Mouse (Mus musculus): ENCODE results near the gene Hirip3. TPM values are rescaled to one million over a fixed set of nuclear protein-coding genes. Genes with fewer than 3 reads are reported as not detected.
"Not testable (repeated sequence)": the region's sequence is repeated elsewhere in the genome, so short reads cannot be mapped to it uniquely, and the experiment has no call there.

Gene Hirip3
- polyA plus RNA-seq, 1 experiment from 2014 or later: 17.0 TPM

DNA sequence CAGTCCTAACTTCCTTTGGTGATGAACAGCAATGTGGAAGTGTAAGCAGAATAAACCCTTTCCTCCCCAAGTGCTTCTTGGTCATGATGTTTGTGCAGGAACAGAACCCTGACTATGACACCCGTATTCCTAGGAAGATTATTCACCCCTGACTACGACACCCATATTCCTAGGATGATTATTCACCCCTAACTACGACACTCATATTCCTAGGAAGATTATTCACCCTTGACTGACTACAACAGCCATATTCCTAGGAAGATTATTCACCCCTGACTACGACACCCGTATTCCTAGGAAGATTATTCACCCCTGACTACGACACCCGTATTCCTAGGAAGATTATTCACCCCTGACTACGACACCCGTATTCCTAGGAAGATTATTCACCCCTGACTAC lies 38.0 kb downstream of the Hirip3 start:
- H3K9ac ChIP-seq (ENCODE audit: low read depth, low read length): not testable (repeated sequence)

DNA sequence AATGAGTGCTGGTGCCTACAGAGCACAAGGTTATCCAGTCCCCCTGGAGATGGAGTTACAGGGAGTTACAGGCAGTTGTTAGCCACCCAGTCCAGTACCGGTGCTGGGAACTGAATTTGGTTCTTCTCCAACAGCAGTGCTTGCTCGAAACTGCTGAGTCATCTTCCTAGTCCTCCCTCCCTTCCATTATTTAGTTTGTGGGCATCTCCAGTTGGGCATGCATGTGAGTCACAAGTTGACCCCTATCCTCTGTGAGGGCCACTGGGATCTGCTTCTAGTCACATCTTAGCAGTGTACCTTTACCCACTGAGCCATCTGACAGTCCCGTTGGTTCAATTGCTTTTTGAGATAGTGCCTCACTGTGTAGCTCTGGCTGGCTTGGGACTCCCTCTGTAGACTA lies 43.8 kb downstream of the Hirip3 start:
- H3K4me3 ChIP-seq (ENCODE audit: low read depth, low read length): no peak overlapping the region
- H3K27ac ChIP-seq (ENCODE audit: low read depth, low read length): no peak overlapping the region
- no peak overlapping the region for H3K9ac ChIP-seq (ENCODE audit: low read depth, low read length)
- H3K4me2 ChIP-seq: no peak overlapping the region
- H3K4me1 ChIP-seq (ENCODE audit: control insufficient read depth, insufficient read depth, low read length): no peaks in the 10 kb centered on the region
- H3K9me3 ChIP-seq (replicated peaks; ENCODE audit: control insufficient read depth, low read length): no peaks in the 10 kb centered on the region
- 65% methylated on average over 3 of the region's 3 CpGs for WGBS (ENCODE audit: insufficient replicate concordance)
- ATAC-seq (replicated peaks; ENCODE audit: insufficient number of reproducible peaks, low FRiP score, low TSS enrichment): no peak
- H3K36me3 ChIP-seq (ENCODE audit: control insufficient read depth, insufficient read depth, low read length): no peaks in the 10 kb centered on the region
- no peaks in the 10 kb centered on the region for H3K27me3 ChIP-seq (ENCODE audit: control insufficient read depth, insufficient read depth, low read length)

More for the DNA sequence above, 38.0 kb downstream of the Hirip3 start:
- H3K4me2 ChIP-seq; H3K36me3 ChIP-seq (ENCODE audit: control insufficient read depth, insufficient read depth, low read length); H3K4me3 ChIP-seq (ENCODE audit: low read depth, low read length); H3K27me3 ChIP-seq (ENCODE audit: control insufficient read depth, insufficient read depth, low read length); ATAC-seq (replicated peaks; ENCODE audit: insufficient number of reproducible peaks, low FRiP score, low TSS enrichment); H3K9me3 ChIP-seq (replicated peaks; ENCODE audit: control insufficient read depth, low read length); H3K27ac ChIP-seq (ENCODE audit: low read depth, low read length): not testable (repeated sequence)
- WGBS (ENCODE audit: insufficient replicate concordance): 89% methylated on average over 6 of the region's 9 CpGs
- peaks cover 13% of the 10 kb centered on the region for H3K4me1 ChIP-seq (ENCODE audit: control insufficient read depth, insufficient read depth, low read length)

DNA sequence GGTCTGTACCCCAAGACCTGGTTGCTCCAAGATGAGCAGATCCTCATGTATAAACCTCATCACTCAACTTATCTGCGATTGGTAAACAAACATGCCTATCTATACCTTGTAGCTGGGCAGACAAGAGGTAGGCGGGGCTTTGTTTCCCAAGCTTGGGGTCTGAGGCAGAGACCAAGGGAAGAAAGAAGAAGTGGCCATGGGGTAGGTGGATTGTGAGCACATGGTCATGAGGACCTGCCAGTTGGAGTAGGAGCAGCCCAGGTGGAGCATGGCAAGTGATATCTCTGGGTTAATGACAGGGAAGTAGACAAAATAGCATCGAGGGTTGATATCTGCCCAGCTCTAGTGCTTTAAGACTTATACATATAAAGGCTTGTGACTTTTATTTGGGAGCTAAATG lies 53.1 kb downstream of the Hirip3 start:
- ATAC-seq (replicated peaks; ENCODE audit: insufficient number of reproducible peaks, low FRiP score, low TSS enrichment): no peak
- WGBS (ENCODE audit: insufficient replicate concordance): 71% methylated on average over 3 of the region's 3 CpGs
- H3K9ac ChIP-seq (ENCODE audit: low read depth, low read length): no peak overlapping the region
- H3K27me3 ChIP-seq (ENCODE audit: control insufficient read depth, insufficient read depth, low read length): no peaks in the 10 kb centered on the region; the same call in 1 of the 2 replicates
- H3K4me2 ChIP-seq: no peak overlapping the region
- H3K4me3 ChIP-seq (ENCODE audit: low read depth, low read length): no peak overlapping the region
- H3K9me3 ChIP-seq (replicated peaks; ENCODE audit: control insufficient read depth, low read length): no peaks in the 10 kb centered on the region
- no peak overlapping the region for H3K27ac ChIP-seq (ENCODE audit: low read depth, low read length)
- H3K4me1 ChIP-seq (ENCODE audit: control insufficient read depth, insufficient read depth, low read length): no peaks in the 10 kb centered on the region
- H3K36me3 ChIP-seq (ENCODE audit: control insufficient read depth, insufficient read depth, low read length): no peaks in the 10 kb centered on the region

Other genes starting within 250 kb of the Hirip3 start
- gene Nupr1, start 231.1 kb upstream of the Hirip3 start, polyA plus RNA-seq (2014; fragmentation: Nextera tagmentation; extraction: Ambion mirVana): 1.2 and 2.8 TPM in 2 replicates
- gene Sgf29, start 212.7 kb upstream of the Hirip3 start, polyA plus RNA-seq (2014; fragmentation: Nextera tagmentation; extraction: Ambion mirVana): 24.7 and 28.9 TPM in 2 replicates
- gene Sult1a1, start 185.5 kb upstream of the Hirip3 start, polyA plus RNA-seq (2014; fragmentation: Nextera tagmentation; extraction: Ambion mirVana): 2.4 and 2.5 TPM in 2 replicates
- 120 and 126 TPM in 2 replicates for gene Bola2, start 166.6 kb upstream of the Hirip3 start, polyA plus RNA-seq (2014; fragmentation: Nextera tagmentation; extraction: Ambion mirVana)
- 6.1 and 6.7 TPM in 2 replicates for gene Slx1b, start 166.2 kb upstream of the Hirip3 start, polyA plus RNA-seq (2014; fragmentation: Nextera tagmentation; extraction: Ambion mirVana)
- gene Coro1a, start 154.2 kb upstream of the Hirip3 start, polyA plus RNA-seq (2014; fragmentation: Nextera tagmentation; extraction: Ambion mirVana): 13.1 and 13.8 TPM in 2 replicates
- 48.2 and 52.1 TPM in 2 replicates for gene Mapk3, start 102.4 kb upstream of the Hirip3 start, polyA plus RNA-seq (2014; fragmentation: Nextera tagmentation; extraction: Ambion mirVana)
- gene Gdpd3, start 95.6 kb upstream of the Hirip3 start, polyA plus RNA-seq (2014; fragmentation: Nextera tagmentation; extraction: Ambion mirVana): 0.92 and 1.4 TPM in 2 replicates
- 79.6 and 84.9 TPM in 2 replicates for gene Ypel3, start 85.0 kb upstream of the Hirip3 start, polyA plus RNA-seq (2014; fragmentation: Nextera tagmentation; extraction: Ambion mirVana)
- 0.31 and 0.45 TPM in 2 replicates for gene Tbx6, start 80.5 kb upstream of the Hirip3 start, polyA plus RNA-seq (2014; fragmentation: Nextera tagmentation; extraction: Ambion mirVana)
- gene Ppp4c, start 69.5 kb upstream of the Hirip3 start, polyA plus RNA-seq (2014; fragmentation: Nextera tagmentation; extraction: Ambion mirVana): 204 and 213 TPM in 2 replicates
- gene Fam57b, start 64.3 kb upstream of the Hirip3 start, polyA plus RNA-seq (2014; fragmentation: Nextera tagmentation; extraction: Ambion mirVana): 0.40 and 0.41 TPM in 2 replicates
- not detected in 2 replicates for gene 4930451I11Rik, start 30.3 kb upstream of the Hirip3 start, polyA plus RNA-seq (2014; fragmentation: Nextera tagmentation; extraction: Ambion mirVana)
- gene Doc2a, start 14.6 kb upstream of the Hirip3 start, polyA plus RNA-seq (2014; fragmentation: Nextera tagmentation; extraction: Ambion mirVana): 0.17 and 0.96 TPM in 2 replicates
- 69.8 and 76.1 TPM in 2 replicates for gene Ino80e, start 405 bp downstream of the Hirip3 start, polyA plus RNA-seq (2014; fragmentation: Nextera tagmentation; extraction: Ambion mirVana)
- gene Taok2, start 22.7 kb downstream of the Hirip3 start, polyA plus RNA-seq (2014; fragmentation: Nextera tagmentation; extraction: Ambion mirVana): 19.4 and 25.9 TPM in 2 replicates
- 13.5 and 18.3 TPM in 2 replicates for gene Tmem219, start 60.9 kb downstream of the Hirip3 start, polyA plus RNA-seq (2014; fragmentation: Nextera tagmentation; extraction: Ambion mirVana)
- 11.5 and 12.6 TPM in 2 replicates for gene Kctd13, start 66.9 kb downstream of the Hirip3 start, polyA plus RNA-seq (2014; fragmentation: Nextera tagmentation; extraction: Ambion mirVana)
- gene Asphd1, start 87.6 kb downstream of the Hirip3 start, polyA plus RNA-seq (2014; fragmentation: Nextera tagmentation; extraction: Ambion mirVana): 0.23 TPM in 1 of 2 replicates, not detected in the other
- 0.20 and 0.31 TPM in 2 replicates for gene Sez6l2, start 88.6 kb downstream of the Hirip3 start, polyA plus RNA-seq (2014; fragmentation: Nextera tagmentation; extraction: Ambion mirVana)
- gene Cdipt, start 113.9 kb downstream of the Hirip3 start, polyA plus RNA-seq (2014; fragmentation: Nextera tagmentation; extraction: Ambion mirVana): 62.8 and 63.0 TPM in 2 replicates
- 1.1 and 1.2 TPM in 2 replicates for gene Cdiptos, start 114.1 kb downstream of the Hirip3 start, polyA plus RNA-seq (2014; fragmentation: Nextera tagmentation; extraction: Ambion mirVana)
- gene Mvp, start 152.6 kb downstream of the Hirip3 start, polyA plus RNA-seq (2014; fragmentation: Nextera tagmentation; extraction: Ambion mirVana): 8.2 and 8.5 TPM in 2 replicates
- gene Pagr1b, start 154.5 kb downstream of the Hirip3 start, polyA plus RNA-seq (2014; fragmentation: Nextera tagmentation; extraction: Ambion mirVana): not detected in 2 replicates
- 50.9 and 53.2 TPM in 2 replicates for gene Pagr1a, start 155.4 kb downstream of the Hirip3 start, polyA plus RNA-seq (2014; fragmentation: Nextera tagmentation; extraction: Ambion mirVana)
- 36.6 and 40.9 TPM in 2 replicates for gene Gm42742, start 159.1 kb downstream of the Hirip3 start, polyA plus RNA-seq (2014; fragmentation: Nextera tagmentation; extraction: Ambion mirVana)
- gene Prrt2, start 159.2 kb downstream of the Hirip3 start, polyA plus RNA-seq (2014; fragmentation: Nextera tagmentation; extraction: Ambion mirVana): 4.5 and 5.0 TPM in 2 replicates
- 38.6 and 44.1 TPM in 2 replicates for gene Maz, start 165.1 kb downstream of the Hirip3 start, polyA plus RNA-seq (2014; fragmentation: Nextera tagmentation; extraction: Ambion mirVana)
- 97.7 and 103 TPM in 2 replicates for gene Kif22, start 180.5 kb downstream of the Hirip3 start, polyA plus RNA-seq (2014; fragmentation: Nextera tagmentation; extraction: Ambion mirVana)
- gene Zg16, start 225.4 kb downstream of the Hirip3 start, polyA plus RNA-seq (2014; fragmentation: Nextera tagmentation; extraction: Ambion mirVana): not detected in 2 replicates
- gene AI467606, start 229.4 kb downstream of the Hirip3 start, polyA plus RNA-seq (2014; fragmentation: Nextera tagmentation; extraction: Ambion mirVana): 0.92 and 0.96 TPM in 2 replicates

Measured in heart, embryonic 11.5 days (tissue).